Mouse (Mus musculus) embryonic facial prominence, embryonic 12.5 days (tissue): ENCODE data around the gene Orai2. TPM values are rescaled to one million over a fixed set of nuclear protein-coding genes. Genes with fewer than 3 reads are reported as not detected.

Experiments used
- ATAC-seq: fragments of 200-750 bp; cut with Nextera tagmentation; 2 replicates; pipeline ENCODE4 v1.8.0; 2017; ENCODE audit not compliant: insufficient number of reproducible peaks, insufficient read depth, low FRiP score, low TSS enrichment
- H3K27ac ChIP-seq: fragments of 300-500 bp; sonication (generic); 2 replicates; pipeline ENCODE4 v1.5.1; 2016; ENCODE audit warnings: mild to moderate bottlenecking
- H3K27me3 ChIP-seq: fragments of 300-500 bp; sonication (generic); 2 replicates; pipeline ENCODE4 v1.6.1; 2016; ENCODE audit warnings: mild to moderate bottlenecking, moderate library complexity
- H3K36me3 ChIP-seq: fragments of 300-500 bp; sonication (generic); 2 replicates; pipeline ENCODE4 v1.6.1; 2016; ENCODE audit warnings: mild to moderate bottlenecking
- H3K4me1 ChIP-seq: fragments of 300-500 bp; sonication (generic); 2 replicates; pipeline ENCODE4 v1.6.1; 2016
- H3K4me2 ChIP-seq: fragments of 300-500 bp; sonication (generic); replicated peaks from 2 replicates; pipeline ENCODE4 v1.6.1; 2016; ENCODE audit warnings: mild to moderate bottlenecking, moderate library complexity
- H3K4me3 ChIP-seq: fragments of 300-500 bp; sonication (generic); 2 replicates; pipeline ENCODE4 v1.5.1; 2016; ENCODE audit warnings: mild to moderate bottlenecking
- H3K9ac ChIP-seq: fragments of 300-500 bp; sonication (generic); 2 replicates; pipeline ENCODE4 v1.6.1; 2016; ENCODE audit warnings: mild to moderate bottlenecking, moderate library complexity
- H3K9me3 ChIP-seq: fragments of 300-500 bp; sonication (generic); 2 replicates; pipeline ENCODE4 v1.6.1; 2016; ENCODE audit warnings: mild to moderate bottlenecking, moderate library complexity
- WGBS: fragments of 180-500 bp; shearing (Covaris S2); methylation state at CpG from one replicate; pipeline ENCODE4 v1.1.7; 2016; 5-methylcytosine and 5-hydroxymethylcytosine counted together
- polyA plus RNA-seq: library from polyadenylated mRNA; unstranded; fragments of >200 nt; fragmentation: Nextera tagmentation; extraction: Ambion mirVana; gene quantifications from 2 replicates; pipeline ENCODE4 v1.2.1, GENCODE M21; 2016

The Orai2 gene
- polyA plus RNA-seq, 1 experiment from 2014 or later = 12.6 TPM

GRCm38 (mm10) chr5:136146936-136147335 lies 23.6 kb downstream of the Orai2 start:
- 100% methylated on average over 1 of the region's 1 CpGs for WGBS
- Histone ChIP-seq H3K4me2 (no peak overlapping the region), H3K27ac (no peak overlapping the region), H3K9me3 (peaks cover 4% of the 10 kb centered on the region; the same call in 1 of the 2 replicates), H3K36me3 (peaks cover 6% of the 10 kb centered on the region), H3K4me1 (no peaks in the 10 kb centered on the region), H3K9ac (no peak overlapping the region), H3K4me3 (no peak overlapping the region), H3K27me3 (no peaks in the 10 kb centered on the region)
- no peak for ATAC-seq

GRCm38 (mm10) chr5:136144606-136145430 lies 25.7 kb downstream of the Orai2 start:
- H3K4me3 ChIP-seq = no peak overlapping the region
- H3K9ac ChIP-seq = no peak overlapping the region
- H3K36me3 ChIP-seq = peaks cover 25% of the 10 kb centered on the region
- H3K9me3 ChIP-seq = peaks cover 4% of the 10 kb centered on the region; the same call in 1 of the 2 replicates
- H3K27me3 ChIP-seq = no peaks in the 10 kb centered on the region
- ATAC-seq = no peak
- H3K4me2 ChIP-seq = no peak overlapping the region
- 72% methylated on average over 12 of the region's 12 CpGs for WGBS
- no peaks in the 10 kb centered on the region for H3K4me1 ChIP-seq
- no peak overlapping the region for H3K27ac ChIP-seq

- ATAC-seq = no peak
- WGBS = 92% methylated on average over 6 of the region's 6 CpGs
- Histone ChIP-seq H3K27ac (no peak overlapping the region), H3K4me2 (no peak overlapping the region), H3K36me3 (peaks cover 32% of the 10 kb centered on the region), H3K9ac (no peak overlapping the region), H3K27me3 (no peaks in the 10 kb centered on the region), H3K4me1 (no peaks in the 10 kb centered on the region), H3K4me3 (no peak overlapping the region), H3K9me3 (peaks cover 4% of the 10 kb centered on the region; the same call in 1 of the 2 replicates)
Measured at GRCm38 (mm10) chr5:136143161-136143755, 27.3 kb downstream of the Orai2 start.

GRCm38 (mm10) chr5:136142746-136143145 lies 27.8 kb downstream of the Orai2 start:
- 87% methylated on average over 5 of the region's 5 CpGs for WGBS
- peaks cover 32% of the 10 kb centered on the region for H3K36me3 ChIP-seq
- H3K9ac ChIP-seq = no peak overlapping the region
- H3K4me2 ChIP-seq = no peak overlapping the region
- H3K9me3 ChIP-seq = peaks cover 4% of the 10 kb centered on the region; the same call in 1 of the 2 replicates
- H3K27ac ChIP-seq = no peak overlapping the region
- H3K27me3 ChIP-seq = no peaks in the 10 kb centered on the region
- H3K4me3 ChIP-seq = no peak overlapping the region
- no peak for ATAC-seq
- no peaks in the 10 kb centered on the region for H3K4me1 ChIP-seq

- H3K9ac ChIP-seq = no peak overlapping the region
- 88% methylated on average over 10 of the region's 10 CpGs for WGBS
Measured at GRCm38 (mm10) chr5:136140057-136140482, 30.4 kb downstream of the Orai2 start.

GRCm38 (mm10) chr5:136139393-136139792 lies 31.1 kb downstream of the Orai2 start:
- H3K36me3 ChIP-seq = peaks cover 32% of the 10 kb centered on the region
- 94% methylated on average over 13 of the region's 13 CpGs for WGBS
- H3K4me2 ChIP-seq = no peak overlapping the region

More at GRCm38 (mm10) chr5:136140057-136140482, 30.4 kb downstream of the Orai2 start:
- Histone ChIP-seq H3K9me3 (peaks cover 4% of the 10 kb centered on the region; the same call in 1 of the 2 replicates), H3K27ac (no peak overlapping the region), H3K4me3 (no peak overlapping the region), H3K4me1 (peaks cover 10% of the 10 kb centered on the region), H3K36me3 (peaks cover 32% of the 10 kb centered on the region), H3K4me2 (no peak overlapping the region), H3K27me3 (no peaks in the 10 kb centered on the region)
- no peak for ATAC-seq

GRCm38 (mm10) chr5:136137658-136138274 lies 32.7 kb downstream of the Orai2 start:
- H3K36me3 ChIP-seq = peaks cover 42% of the 10 kb centered on the region
- 72% methylated on average over 13 of the region's 13 CpGs for WGBS
- no peak overlapping the region for H3K4me2 ChIP-seq
- peaks cover 14% of the 10 kb centered on the region for H3K4me1 ChIP-seq
- no peak overlapping the region for H3K4me3 ChIP-seq
- no peak for ATAC-seq
- H3K27ac ChIP-seq = no peak overlapping the region
- no peaks in the 10 kb centered on the region for H3K9me3 ChIP-seq
- no peaks in the 10 kb centered on the region for H3K27me3 ChIP-seq
- H3K9ac ChIP-seq = no peak overlapping the region

More at GRCm38 (mm10) chr5:136139393-136139792, 31.1 kb downstream of the Orai2 start:
- Histone ChIP-seq H3K4me3 (no peak overlapping the region), H3K9ac (no peak overlapping the region), H3K4me1 (peaks cover 14% of the 10 kb centered on the region), H3K27me3 (no peaks in the 10 kb centered on the region), H3K27ac (no peak overlapping the region), H3K9me3 (peaks cover 4% of the 10 kb centered on the region; the same call in 1 of the 2 replicates)
- ATAC-seq = no peak

GRCm38 (mm10) chr5:136136292-136136990 lies 34.1 kb downstream of the Orai2 start:
- H3K4me1 ChIP-seq = peaks cover 14% of the 10 kb centered on the region
- peak overlapping the region; percentile 78 for H3K4me3 ChIP-seq
- ATAC-seq = no peak
- peak overlapping the region; percentile 75 for H3K9ac ChIP-seq
- H3K27me3 ChIP-seq = no peaks in the 10 kb centered on the region
- H3K9me3 ChIP-seq = no peaks in the 10 kb centered on the region
- peaks cover 44% of the 10 kb centered on the region for H3K36me3 ChIP-seq
- peak overlapping the region; percentile 79 for H3K4me2 ChIP-seq
- 7% methylated on average over 20 of the region's 20 CpGs for WGBS
- peak overlapping the region; percentile 25; the same call in 1 of the 2 replicates for H3K27ac ChIP-seq

GRCm38 (mm10) chr5:136135571-136136291 lies 34.8 kb downstream of the Orai2 start, which contains the start of the genes Lrwd1 and Alkbh4:
TSS of gene Lrwd1 (minus strand) at chr5:136136074.
TSS of gene Alkbh4 (plus strand) at chr5:136136146.
- H3K4me2 ChIP-seq = peak within 1 kb of the TSS; percentile 79

GRCm38 (mm10) chr5:136122165-136122564 lies 48.3 kb downstream of the Orai2 start:
- Histone ChIP-seq H3K27ac (no peak overlapping the region), H3K9ac (no peak overlapping the region), H3K36me3 (peaks cover 69% of the 10 kb centered on the region), H3K4me1 (peaks cover 10% of the 10 kb centered on the region), H3K4me3 (no peak overlapping the region), H3K4me2 (no peak overlapping the region), H3K27me3 (no peaks in the 10 kb centered on the region), H3K9me3 (no peaks in the 10 kb centered on the region)
- ATAC-seq = no peak
- 85% methylated on average over 10 of the region's 10 CpGs for WGBS

More at GRCm38 (mm10) chr5:136135571-136136291, 34.8 kb downstream of the Orai2 start, which contains the start of the genes Lrwd1 and Alkbh4:
- peak within 1 kb of the TSS; percentile 75 for H3K9ac ChIP-seq
- peak within 1 kb of the TSS; percentile 48 for H3K27ac ChIP-seq
- peak within 1 kb of the TSS; percentile 78 for H3K4me3 ChIP-seq
- peaks cover 44% of the 10 kb centered on the region for H3K36me3 ChIP-seq
- H3K4me1 ChIP-seq = peaks cover 14% of the 10 kb centered on the region
- WGBS = under 1% methylated on average over 60 of the region's 60 CpGs
- no peaks in the 10 kb centered on the region for H3K27me3 ChIP-seq
- peak; percentile 89 for ATAC-seq
- H3K9me3 ChIP-seq = no peaks in the 10 kb centered on the region
